Mouse (Mus musculus) lung, adult 2 months (tissue): ENCODE measurements around the gene Afmid. TPM values are rescaled to one million over a fixed set of nuclear protein-coding genes. Genes with fewer than 3 reads are reported as not detected.

ENCODE experiments used
- DNase-seq: peaks from one replicate; pipeline ENCODE4 v3.0.0; 2022
- H3K4me1 ChIP-seq: fragments of 200-500 bp; 2 replicates; pipeline ENCODE4 v1.6.1; 2011; ENCODE audit warnings: low read length; ENCODE audit not compliant: control insufficient read depth, insufficient read depth
- H3K4me3 ChIP-seq: fragments of 200-500 bp; replicated peaks from 2 replicates; pipeline ENCODE3; 2011; ENCODE audit warnings: low read depth, mild to moderate bottlenecking, control low read depth, low read length; ENCODE audit errors: extremely low read depth
- CTCF ChIP-seq: fragments of 200-500 bp; IDR thresholded peaks from 2 replicates; pipeline ENCODE4 v1.5.1; 2011; ENCODE audit warnings: mild to moderate bottlenecking, low read length, control low read depth; ENCODE audit not compliant: insufficient read depth
- POLR2A ChIP-seq: fragments of 200-500 bp; IDR thresholded peaks from 2 replicates; pipeline ENCODE4 v1.6.1; 2011; ENCODE audit warnings: low read depth, mild to moderate bottlenecking, control low read depth, low read length, borderline replicate concordance; ENCODE audit errors: extremely low read depth
- WGBS: fragments of 180-500 bp; shearing (Covaris S2); methylation state at CpG from one replicate; pipeline ENCODE4 v1.1.7; 2018; 5-methylcytosine and 5-hydroxymethylcytosine counted together
- polyA plus RNA-seq: library from polyadenylated mRNA; depleted of rRNA; stranded (reverse); fragments of >200 nt; gene quantifications from 2 replicates; pipeline ENCODE4 v1.2.3, GENCODE M21; 2012; rRNA removed

Afmid gene
- polyA plus RNA-seq, 1 experiment: 6.0 TPM

- WGBS: 53% methylated on average over 1 of the region's 1 CpGs
- H3K4me3 ChIP-seq: no peak overlapping the region
- TF ChIP-seq CTCF: no peak
- no peak for TF ChIP-seq POLR2A
- peaks cover 44% of the 10 kb centered on the region for H3K4me1 ChIP-seq
- DNase-seq: peak; percentile 55
Observed at GRCm38 (mm10) chr11:117882208-117882607, 56.5 kb downstream of the Afmid start.

- 25% methylated on average over 5 of the region's 5 CpGs for WGBS
- DNase-seq: no peak
- TF ChIP-seq POLR2A (no peak), CTCF (no peak)
- Histone ChIP-seq H3K4me1 (peaks cover 26% of the 10 kb centered on the region), H3K4me3 (no peak overlapping the region)
Observed at GRCm38 (mm10) chr11:117886000-117886399, 60.3 kb downstream of the Afmid start.

- Histone ChIP-seq H3K4me1 (peaks cover 8% of the 10 kb centered on the region; the same call in 1 of the 2 replicates), H3K4me3 (no peak overlapping the region)
- 68% methylated on average over 20 of the region's 20 CpGs for WGBS
- TF ChIP-seq POLR2A (no peak), CTCF (no peak)
- no peak for DNase-seq
Observed at GRCm38 (mm10) chr11:117888168-117888852, 62.6 kb downstream of the Afmid start.

GRCm38 (mm10) chr11:117888853-117889822 is 63.4 kb downstream of the Afmid start:
- Histone ChIP-seq H3K4me1 (peaks cover 8% of the 10 kb centered on the region; the same call in 1 of the 2 replicates), H3K4me3 (no peak overlapping the region)
- no peak for DNase-seq
- no peak for TF ChIP-seq CTCF
- no peak for TF ChIP-seq POLR2A
- WGBS: 38% methylated on average over 33 of the region's 33 CpGs

Other genes with a start within 250 kb of the Afmid start
- 21.3 and 22.4 TPM in 2 replicates for gene Tnrc6c, start 171.6 kb upstream of the Afmid start, polyA plus RNA-seq
- gene Tmc8, start 43.8 kb upstream of the Afmid start, polyA plus RNA-seq: 12.0 and 12.8 TPM in 2 replicates
- gene Tmc6, start 43.7 kb upstream of the Afmid start, polyA plus RNA-seq: 55.7 and 56.0 TPM in 2 replicates
- gene 6030468B19Rik, start 28.3 kb upstream of the Afmid start, polyA plus RNA-seq: 0.18 and 0.33 TPM in 2 replicates
- 0.06 TPM in 1 of 2 replicates, not detected in the other for gene Gm20708, start 16.3 kb upstream of the Afmid start, polyA plus RNA-seq
- 180 and 191 TPM in 2 replicates for gene Syngr2, start 16.3 kb upstream of the Afmid start, polyA plus RNA-seq
- gene Tk1, start 168 bp downstream of the Afmid start, polyA plus RNA-seq: 7.3 and 11.5 TPM in 2 replicates
- 1.4 and 2.5 TPM in 2 replicates for gene Birc5, start 23.3 kb downstream of the Afmid start, polyA plus RNA-seq
- not detected in 2 replicates for gene Tmem235, start 34.8 kb downstream of the Afmid start, polyA plus RNA-seq
- gene Tha1, start 47.6 kb downstream of the Afmid start, polyA plus RNA-seq: 11.7 and 15.5 TPM in 2 replicates
- gene Socs3, start 144.1 kb downstream of the Afmid start, polyA plus RNA-seq: 32.1 and 40.6 TPM in 2 replicates
- gene Pgs1, start 160.4 kb downstream of the Afmid start, polyA plus RNA-seq: 83.2 and 104 TPM in 2 replicates